Mouse (Mus musculus): ENCODE measurements at regions not wholly inside any gene's neighbourhood (a gene's known extent, or its start where the extent isn't known, plus 50 kb on each side); places are given as distances from the start of the nearest gene placed in this dataset.

DNA sequence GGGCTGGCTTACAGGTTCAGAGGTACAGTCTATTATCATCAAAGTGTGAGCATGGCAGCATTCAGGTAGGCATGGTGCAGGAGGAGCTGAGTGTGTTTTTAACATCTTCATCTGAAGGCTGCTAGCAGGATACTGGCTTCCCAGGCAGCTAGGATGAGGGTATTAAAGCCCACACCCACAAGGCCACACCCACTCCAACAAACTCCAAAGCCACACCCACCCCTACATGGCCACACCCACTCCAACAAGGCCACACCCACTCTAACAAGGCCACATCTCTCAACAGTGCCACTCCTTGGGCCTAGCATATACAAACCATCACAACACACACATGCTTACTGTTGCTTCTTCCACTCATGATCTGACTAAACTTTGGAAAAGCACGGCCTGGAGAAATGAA lies 172.5 kb downstream of the Msrb3 start:
- no peak overlapping the region for H3K4me3 ChIP-seq (ENCODE audit: low read depth, low read length)
- no peaks in the 10 kb centered on the region for H3K36me3 ChIP-seq (ENCODE audit: control insufficient read depth, insufficient read depth, low read length)
- 0 out of 2 replicates have a peak, but pooled peaks cover 4% of the 10 kb centered on the region for H3K27me3 ChIP-seq (ENCODE audit: control insufficient read depth, insufficient read depth, low read length)
- H3K27ac ChIP-seq (ENCODE audit: insufficient read depth, low read depth, low read length), result no peak overlapping the region
- TF ChIP-seq POLR2A (IDR thresholded peaks at IDR 0.05; ENCODE audit: low read depth, low read length), result no peak
- no peak for TF ChIP-seq CTCF (IDR thresholded peaks at IDR 0.05; ENCODE audit: extremely low read depth, insufficient read length, insufficient replicate concordance, low read depth, low read length)
- no peaks in the 10 kb centered on the region for H3K4me1 ChIP-seq (ENCODE audit: control insufficient read depth, insufficient read depth, insufficient read length, low read length)
- WGBS, result 89% methylated on average over 1 of the region's 1 CpGs

DNA sequence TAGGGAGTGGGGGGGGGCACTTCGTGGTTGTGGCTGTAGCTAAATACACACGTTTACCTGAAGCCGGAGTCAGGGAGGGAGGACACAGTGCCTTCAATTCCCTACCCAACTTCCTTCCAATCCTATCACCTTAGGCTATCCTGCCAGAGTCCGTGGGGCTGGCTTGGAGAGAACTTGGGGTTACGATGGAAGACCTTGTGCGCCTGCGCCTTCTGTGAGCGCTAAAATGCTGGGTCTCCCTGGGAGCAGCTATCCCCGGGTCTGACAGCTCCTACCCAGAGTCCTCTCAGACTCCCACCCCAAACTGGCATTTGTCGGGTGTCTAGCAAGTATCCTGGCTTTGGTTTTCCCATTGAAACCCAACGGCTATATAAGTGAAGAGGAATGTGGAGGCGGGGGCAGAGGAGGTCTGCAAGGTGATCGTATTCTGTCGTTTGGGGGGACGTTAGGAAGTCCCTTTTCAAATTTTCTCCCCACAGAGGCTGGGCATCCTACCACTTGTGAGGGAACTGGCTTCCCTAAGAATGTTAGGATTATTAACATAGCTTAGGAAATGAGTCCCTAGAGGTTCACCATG lies 176.9 kb downstream of the Msrb3 start:
- Histone ChIP-seq H3K27ac (ENCODE audit: insufficient read depth, low read depth, low read length) (no peak overlapping the region), H3K27me3 (ENCODE audit: control insufficient read depth, insufficient read depth, low read length) (0 out of 2 replicates have a peak, but pooled peaks cover 4% of the 10 kb centered on the region), H3K4me1 (ENCODE audit: control insufficient read depth, insufficient read depth, insufficient read length, low read length) (no peaks in the 10 kb centered on the region), H3K4me3 (ENCODE audit: low read depth, low read length) (no peak overlapping the region), H3K36me3 (ENCODE audit: control insufficient read depth, insufficient read depth, low read length) (no peaks in the 10 kb centered on the region)
- 42% methylated on average over 15 of the region's 15 CpGs for WGBS
- TF ChIP-seq CTCF (IDR thresholded peaks at IDR 0.05; ENCODE audit: extremely low read depth, insufficient read length, insufficient replicate concordance, low read depth, low read length) (no peak), POLR2A (IDR thresholded peaks at IDR 0.05; ENCODE audit: low read depth, low read length) (no peak)

DNA sequence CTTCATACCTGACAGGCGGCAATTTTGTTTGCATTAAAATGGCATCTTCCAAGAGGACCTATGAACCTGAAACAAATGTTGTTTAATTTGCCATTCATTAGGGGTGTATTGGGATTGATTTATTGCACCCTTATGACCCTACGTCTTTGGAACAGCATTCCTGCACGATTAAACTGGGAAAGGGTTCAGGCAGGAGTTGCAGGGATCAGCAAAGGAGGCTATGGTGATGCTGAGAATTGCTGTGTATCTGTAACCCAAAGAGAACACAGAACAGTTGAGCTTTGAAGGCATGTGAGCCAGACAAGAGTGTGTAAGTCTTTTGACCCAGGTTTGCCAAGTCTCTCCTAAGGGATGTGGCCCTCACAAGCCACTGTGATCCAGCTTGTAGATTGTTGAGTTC lies 177.9 kb downstream of the Msrb3 start:
- Histone ChIP-seq H3K27ac (ENCODE audit: insufficient read depth, low read depth, low read length) (no peak overlapping the region), H3K36me3 (ENCODE audit: control insufficient read depth, insufficient read depth, low read length) (no peaks in the 10 kb centered on the region), H3K4me1 (ENCODE audit: control insufficient read depth, insufficient read depth, insufficient read length, low read length) (no peaks in the 10 kb centered on the region), H3K4me3 (ENCODE audit: low read depth, low read length) (no peak overlapping the region), H3K27me3 (ENCODE audit: control insufficient read depth, insufficient read depth, low read length) (0 out of 2 replicates have a peak, but pooled peaks cover 4% of the 10 kb centered on the region)
- 25% methylated on average over 3 of the region's 3 CpGs for WGBS
- no peak for TF ChIP-seq POLR2A (IDR thresholded peaks at IDR 0.05; ENCODE audit: low read depth, low read length)
- TF ChIP-seq CTCF (IDR thresholded peaks at IDR 0.05; ENCODE audit: extremely low read depth, insufficient read length, insufficient replicate concordance, low read depth, low read length), result no peak

DNA sequence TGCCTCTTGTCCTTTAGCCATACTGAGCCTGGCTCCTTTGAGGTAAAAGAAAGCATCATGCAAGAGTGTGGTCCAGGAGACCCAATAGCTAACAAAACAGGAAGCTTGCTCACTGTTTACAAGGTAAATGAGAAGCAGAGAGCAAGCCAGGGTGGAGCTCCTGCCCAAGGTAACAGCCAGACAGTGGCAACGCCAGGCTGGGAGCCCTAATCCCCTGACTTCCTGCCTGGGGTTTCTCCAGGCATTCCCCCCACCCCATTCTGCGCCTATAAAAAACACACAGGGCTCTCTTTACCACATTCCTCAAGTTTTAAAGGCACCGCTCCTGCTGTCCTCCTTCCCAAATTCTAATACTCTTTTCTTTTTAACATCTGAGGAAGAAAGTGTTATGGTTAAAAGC lies 178.8 kb downstream of the Msrb3 start:
- 47% methylated on average over 3 of the region's 3 CpGs for WGBS
- Histone ChIP-seq H3K27me3 (ENCODE audit: control insufficient read depth, insufficient read depth, low read length) (0 out of 2 replicates have a peak, but pooled peaks cover 4% of the 10 kb centered on the region), H3K4me1 (ENCODE audit: control insufficient read depth, insufficient read depth, insufficient read length, low read length) (no peaks in the 10 kb centered on the region), H3K4me3 (ENCODE audit: low read depth, low read length) (no peak overlapping the region), H3K36me3 (ENCODE audit: control insufficient read depth, insufficient read depth, low read length) (no peaks in the 10 kb centered on the region), H3K27ac (ENCODE audit: insufficient read depth, low read depth, low read length) (no peak overlapping the region)
- TF ChIP-seq POLR2A (IDR thresholded peaks at IDR 0.05; ENCODE audit: low read depth, low read length), result no peak
- no peak for TF ChIP-seq CTCF (IDR thresholded peaks at IDR 0.05; ENCODE audit: extremely low read depth, insufficient read length, insufficient replicate concordance, low read depth, low read length)

DNA sequence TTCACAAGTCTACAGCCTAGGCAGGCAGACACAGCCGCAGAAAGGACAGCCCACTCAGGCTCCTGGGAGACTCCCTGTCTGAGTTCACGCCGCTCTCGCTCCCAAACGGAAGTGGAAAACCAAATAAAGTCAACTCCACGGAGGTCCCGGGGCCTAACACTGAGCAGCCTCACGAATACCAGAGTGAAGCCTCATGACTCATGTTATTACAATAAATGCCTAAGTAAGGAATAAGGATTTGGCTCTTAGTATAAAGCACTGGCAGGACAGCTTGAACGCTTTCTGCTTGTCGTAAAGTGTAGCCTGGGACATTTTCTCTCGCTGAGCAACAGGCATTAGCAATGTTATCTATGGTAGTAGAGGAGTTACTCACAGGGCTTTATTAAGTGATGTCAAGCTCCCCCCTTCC lies 181.7 kb downstream of the Msrb3 start:
- H3K36me3 ChIP-seq (ENCODE audit: control insufficient read depth, insufficient read depth, low read length), result no peaks in the 10 kb centered on the region
- 61% methylated on average over 11 of the region's 11 CpGs for WGBS
- TF ChIP-seq POLR2A (IDR thresholded peaks at IDR 0.05; ENCODE audit: low read depth, low read length), result no peak
- TF ChIP-seq CTCF (IDR thresholded peaks at IDR 0.05; ENCODE audit: extremely low read depth, insufficient read length, insufficient replicate concordance, low read depth, low read length), result no peak
- H3K4me1 ChIP-seq (ENCODE audit: control insufficient read depth, insufficient read depth, insufficient read length, low read length), result no peaks in the 10 kb centered on the region
- no peak overlapping the region for H3K27ac ChIP-seq (ENCODE audit: insufficient read depth, low read depth, low read length)
- 0 out of 2 replicates have a peak, but pooled peaks cover 3% of the 10 kb centered on the region for H3K27me3 ChIP-seq (ENCODE audit: control insufficient read depth, insufficient read depth, low read length)
- no peak overlapping the region for H3K4me3 ChIP-seq (ENCODE audit: low read depth, low read length)

DNA sequence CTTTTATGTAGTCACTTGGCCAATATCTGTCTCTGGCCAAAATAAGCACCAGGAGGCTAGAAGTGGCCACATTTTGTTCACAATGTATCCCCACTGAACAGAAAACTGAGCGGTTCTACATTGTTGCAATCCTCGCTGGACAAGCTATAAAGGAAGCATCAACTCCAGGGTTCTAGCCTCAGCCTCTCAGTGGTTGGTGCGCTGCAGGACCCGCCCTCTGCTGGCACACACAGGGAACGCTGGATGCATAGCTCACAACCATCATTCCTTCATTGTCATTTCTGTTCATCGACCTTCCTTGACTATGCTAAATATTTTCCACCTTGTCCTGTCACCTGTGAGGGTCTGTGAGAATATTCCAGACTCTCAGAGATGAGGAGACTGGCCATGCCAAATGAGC lies 182.5 kb downstream of the Msrb3 start:
- H3K4me1 ChIP-seq (ENCODE audit: control insufficient read depth, insufficient read depth, insufficient read length, low read length), result no peaks in the 10 kb centered on the region
- no peaks in the 10 kb centered on the region for H3K36me3 ChIP-seq (ENCODE audit: control insufficient read depth, insufficient read depth, low read length)
- TF ChIP-seq CTCF (IDR thresholded peaks at IDR 0.05; ENCODE audit: extremely low read depth, insufficient read length, insufficient replicate concordance, low read depth, low read length) (no peak), POLR2A (IDR thresholded peaks at IDR 0.05; ENCODE audit: low read depth, low read length) (no peak)
- no peaks in the 10 kb centered on the region for H3K27me3 ChIP-seq (ENCODE audit: control insufficient read depth, insufficient read depth, low read length)
- no peak overlapping the region for H3K4me3 ChIP-seq (ENCODE audit: low read depth, low read length)
- WGBS, result 63% methylated on average over 6 of the region's 6 CpGs
- no peak overlapping the region for H3K27ac ChIP-seq (ENCODE audit: insufficient read depth, low read depth, low read length)

DNA sequence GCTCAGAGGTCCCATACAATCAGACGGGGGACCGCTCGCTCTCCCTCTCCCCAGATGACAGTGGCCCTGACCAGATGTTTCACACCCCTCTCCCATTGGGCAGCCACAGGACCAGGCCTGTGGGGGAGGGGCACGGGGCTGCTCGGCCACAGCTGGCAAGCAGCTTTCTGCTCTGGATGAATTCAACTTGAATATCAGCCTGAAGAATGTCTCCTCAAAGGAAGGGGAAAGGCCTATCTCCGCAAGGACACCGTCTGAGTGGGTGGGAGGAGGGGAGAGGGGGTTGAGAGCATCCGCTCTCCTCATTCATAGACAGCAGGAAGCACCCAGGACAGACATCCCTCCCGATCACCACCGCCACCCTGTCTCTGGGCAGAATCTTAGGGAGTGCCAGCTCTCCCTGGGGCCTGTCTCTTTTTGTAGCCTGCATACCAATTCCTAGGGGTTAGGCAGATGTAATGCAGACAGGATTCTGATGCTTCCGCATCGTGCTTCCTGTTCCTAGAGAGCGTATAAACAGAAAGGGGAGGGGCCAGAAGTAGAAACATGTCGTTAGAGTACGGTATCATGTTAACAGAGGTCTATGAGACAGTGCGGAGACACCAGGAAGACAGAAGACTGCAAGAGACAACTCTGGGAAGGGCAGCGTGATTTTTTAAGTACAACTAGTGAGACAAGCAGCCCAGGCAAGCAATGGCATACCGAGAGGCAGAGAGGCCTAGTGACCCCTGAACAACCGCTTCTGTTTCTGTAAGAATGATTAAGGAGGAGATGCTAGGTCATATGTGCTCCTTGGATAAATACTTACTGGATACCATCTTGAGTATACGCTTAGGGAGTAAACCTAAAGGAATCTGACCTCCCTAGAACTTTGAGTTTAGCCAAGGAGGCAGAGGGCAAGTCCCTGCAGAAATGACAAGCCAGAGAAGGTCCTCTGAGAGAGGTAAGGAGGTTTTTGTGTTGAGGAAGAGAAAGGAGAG lies 190.8 kb downstream of the Msrb3 start:
- H3K36me3 ChIP-seq (ENCODE audit: control insufficient read depth, insufficient read depth, low read length), result no peaks in the 10 kb centered on the region
- no peaks in the 10 kb centered on the region for H3K27me3 ChIP-seq (ENCODE audit: control insufficient read depth, insufficient read depth, low read length)
- TF ChIP-seq POLR2A (IDR thresholded peaks at IDR 0.05; ENCODE audit: low read depth, low read length) (no peak), CTCF (IDR thresholded peaks at IDR 0.05; ENCODE audit: extremely low read depth, insufficient read length, insufficient replicate concordance, low read depth, low read length) (no peak)
- H3K4me1 ChIP-seq (ENCODE audit: control insufficient read depth, insufficient read depth, insufficient read length, low read length), result no peaks in the 10 kb centered on the region
- H3K4me3 ChIP-seq (ENCODE audit: low read depth, low read length), result no peak overlapping the region
- no peak overlapping the region for H3K27ac ChIP-seq (ENCODE audit: insufficient read depth, low read depth, low read length)
- WGBS, result 69% methylated on average over 20 of the region's 20 CpGs

All from small intestine, adult 2 months (tissue).